Mouse (Mus musculus) embryonic facial prominence, embryonic 15.5 days (tissue): ENCODE measurements around the gene Insr. TPM values are rescaled to one million over a fixed set of nuclear protein-coding genes. Genes with fewer than 3 reads are reported as not detected.

Experiments
- ATAC-seq: fragments of 200-750 bp; cut with Nextera tagmentation; 2 replicates; pipeline ENCODE4 v1.8.0; 2017; ENCODE audit warnings: low read depth, moderate TSS enrichment; ENCODE audit not compliant: insufficient number of reproducible peaks, low FRiP score, low TSS enrichment
- H3K27ac ChIP-seq: fragments of 300-500 bp; sonication (generic); replicated peaks from 2 replicates; pipeline ENCODE4 v1.5.1; 2015; ENCODE audit warnings: mild to moderate bottlenecking, inconsistent platforms
- H3K27me3 ChIP-seq: fragments of 300-500 bp; sonication (generic); 2 replicates; pipeline ENCODE4 v1.6.1; 2015; ENCODE audit warnings: inconsistent platforms
- H3K36me3 ChIP-seq: fragments of 300-500 bp; sonication (generic); 2 replicates; pipeline ENCODE4 v1.6.1; 2015; ENCODE audit warnings: mild to moderate bottlenecking, inconsistent platforms
- H3K4me1 ChIP-seq: fragments of 300-500 bp; sonication (generic); 2 replicates; pipeline ENCODE4 v1.6.1; 2015; ENCODE audit warnings: inconsistent platforms
- H3K4me2 ChIP-seq: fragments of 300-500 bp; sonication (generic); replicated peaks from 2 replicates; pipeline ENCODE4 v1.6.1; 2015; ENCODE audit warnings: mild to moderate bottlenecking, inconsistent platforms
- H3K4me3 ChIP-seq: fragments of 300-500 bp; sonication (generic); replicated peaks from 2 replicates; pipeline ENCODE4 v1.5.1; 2015; ENCODE audit warnings: mild to moderate bottlenecking, inconsistent platforms
- H3K9ac ChIP-seq: fragments of 300-500 bp; sonication (generic); 2 replicates; pipeline ENCODE4 v1.6.1; 2015; ENCODE audit warnings: inconsistent platforms
- H3K9me3 ChIP-seq: fragments of 300-500 bp; sonication (generic); replicated peaks from 2 replicates; pipeline ENCODE4 v1.6.1; 2016; ENCODE audit warnings: inconsistent platforms
- whole genome bisulfite sequencing: fragments of 180-500 bp; shearing (Covaris S2); methylation state at CpG from one replicate; pipeline ENCODE4 v1.1.7; 2015; 5-methylcytosine and 5-hydroxymethylcytosine counted together
- polyA plus RNA-seq: library from polyadenylated mRNA; unstranded; fragments of >200 nt; fragmentation: Nextera tagmentation; extraction: Ambion mirVana; gene quantifications from 2 replicates; pipeline ENCODE4 v1.2.1, GENCODE M21; 2015

Insr gene
- polyA plus RNA-seq, 1 experiment from 2014 or later: 42.6 TPM

DNA sequence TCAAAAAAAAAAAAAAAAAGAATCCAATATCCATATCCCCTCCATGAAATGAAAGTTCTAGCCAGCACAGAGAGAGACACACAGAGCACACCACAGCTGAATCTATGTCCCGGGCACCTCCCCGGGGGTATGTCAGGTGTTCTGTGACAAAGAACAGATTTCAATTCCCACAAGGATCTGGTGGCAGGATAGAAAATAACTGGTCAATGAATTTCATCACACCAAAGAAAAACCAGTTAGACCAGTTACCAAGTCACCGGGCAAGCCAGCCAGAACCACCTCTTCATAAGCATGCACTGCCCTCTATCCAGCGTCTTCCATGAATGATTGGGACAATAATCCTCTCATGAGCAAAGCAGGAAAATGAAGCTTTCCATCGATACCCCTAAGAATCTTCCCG is 26.8 kb downstream of the Insr start:
- H3K36me3 ChIP-seq: peaks cover 24% of the 10 kb centered on the region; the same call in 1 of the 2 replicates
- no peaks in the 10 kb centered on the region for H3K27me3 ChIP-seq
- H3K27ac ChIP-seq: no peak overlapping the region
- H3K4me3 ChIP-seq: no peak overlapping the region
- no peak overlapping the region for H3K9ac ChIP-seq
- H3K4me1 ChIP-seq: no peaks in the 10 kb centered on the region
- no peaks in the 10 kb centered on the region for H3K9me3 ChIP-seq
- ATAC-seq: no peak
- H3K4me2 ChIP-seq: no peak overlapping the region
- 80% methylated on average over 6 of the region's 6 CpGs for WGBS

DNA sequence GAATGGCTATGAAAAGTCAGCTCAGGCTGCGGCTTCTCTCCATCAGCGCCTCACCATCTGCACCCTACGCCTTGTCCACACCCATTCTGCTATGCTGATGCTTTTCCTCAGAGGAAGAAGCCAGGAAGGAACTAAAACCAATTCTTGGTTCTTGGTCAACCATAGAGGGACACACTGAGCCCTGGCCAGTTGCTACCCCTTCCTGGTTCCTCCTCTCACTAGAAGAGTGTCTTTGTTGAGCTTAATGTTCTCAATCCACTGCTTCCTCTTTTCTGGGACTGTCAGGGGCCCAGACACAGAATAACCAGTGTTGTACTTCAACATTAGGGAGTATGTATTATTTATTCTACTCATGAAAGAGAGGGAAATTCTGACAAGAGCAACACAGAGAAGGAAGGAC is 28.3 kb downstream of the Insr start:
- Histone ChIP-seq H3K9me3 (no peaks in the 10 kb centered on the region), H3K27me3 (no peaks in the 10 kb centered on the region), H3K36me3 (peaks cover 17% of the 10 kb centered on the region; the same call in 1 of the 2 replicates), H3K4me3 (no peak overlapping the region), H3K4me1 (no peaks in the 10 kb centered on the region), H3K4me2 (no peak overlapping the region), H3K27ac (no peak overlapping the region), H3K9ac (no peak overlapping the region)
- no peak for ATAC-seq
- 93% methylated on average over 3 of the region's 3 CpGs for WGBS

GRCm38 (mm10) chr8:3249886-3250285 is 29.5 kb downstream of the Insr start:
- WGBS: 60% methylated on average over 2 of the region's 2 CpGs
- Histone ChIP-seq H3K4me3 (no peak overlapping the region), H3K4me2 (no peak overlapping the region), H3K4me1 (no peaks in the 10 kb centered on the region), H3K27me3 (no peaks in the 10 kb centered on the region), H3K27ac (no peak overlapping the region), H3K9ac (no peak overlapping the region), H3K9me3 (no peaks in the 10 kb centered on the region), H3K36me3 (peaks cover 19% of the 10 kb centered on the region)
- ATAC-seq: no peak

DNA sequence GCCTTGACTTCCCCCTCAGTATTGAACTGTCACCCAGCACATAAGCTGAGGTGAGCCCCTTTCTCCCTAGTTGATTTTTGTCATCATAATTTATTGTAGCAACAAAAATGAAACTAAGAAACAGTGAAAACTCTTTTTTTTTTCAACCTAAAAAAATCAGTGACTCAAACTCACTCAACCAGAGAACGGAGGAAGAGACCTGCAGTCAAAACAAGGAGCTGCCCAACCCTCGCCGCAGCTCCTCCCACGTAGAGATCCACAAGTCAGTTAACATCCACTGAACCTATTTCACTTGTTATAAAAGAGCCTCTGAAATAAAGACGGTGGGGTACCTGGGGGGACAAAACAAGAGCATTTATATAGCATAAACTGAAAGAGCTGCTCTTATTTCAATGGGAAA is 30.7 kb downstream of the Insr start:
- Histone ChIP-seq H3K9me3 (no peaks in the 10 kb centered on the region), H3K27me3 (no peaks in the 10 kb centered on the region), H3K9ac (no peak overlapping the region), H3K4me3 (no peak overlapping the region), H3K4me1 (no peaks in the 10 kb centered on the region), H3K4me2 (no peak overlapping the region), H3K36me3 (peaks cover 12% of the 10 kb centered on the region), H3K27ac (no peak overlapping the region)
- ATAC-seq: no peak
- 83% methylated on average over 5 of the region's 5 CpGs for WGBS

- no peaks in the 10 kb centered on the region for H3K9me3 ChIP-seq
- H3K4me2 ChIP-seq: no peak overlapping the region
- no peak overlapping the region for H3K9ac ChIP-seq
- H3K4me1 ChIP-seq: no peaks in the 10 kb centered on the region
- peaks cover 7% of the 10 kb centered on the region for H3K36me3 ChIP-seq
- H3K27me3 ChIP-seq: no peaks in the 10 kb centered on the region
- no peak overlapping the region for H3K27ac ChIP-seq
- H3K4me3 ChIP-seq: no peak overlapping the region
- no peak for ATAC-seq
- 48% methylated on average over 1 of the region's 1 CpGs for WGBS
These were observed 32.3 kb downstream of the Insr start for GRCm38 (mm10) chr8:3247129-3247528.

GRCm38 (mm10) chr8:3243229-3243628 is 36.2 kb downstream of the Insr start:
- no peak overlapping the region for H3K4me3 ChIP-seq
- peaks cover 4% of the 10 kb centered on the region for H3K36me3 ChIP-seq
- no peaks in the 10 kb centered on the region for H3K9me3 ChIP-seq
- 62% methylated on average over 4 of the region's 4 CpGs for WGBS
- no peak overlapping the region for H3K9ac ChIP-seq
- no peak overlapping the region for H3K27ac ChIP-seq
- no peak for ATAC-seq
- no peaks in the 10 kb centered on the region for H3K27me3 ChIP-seq
- H3K4me2 ChIP-seq: no peak overlapping the region
- no peaks in the 10 kb centered on the region for H3K4me1 ChIP-seq

DNA sequence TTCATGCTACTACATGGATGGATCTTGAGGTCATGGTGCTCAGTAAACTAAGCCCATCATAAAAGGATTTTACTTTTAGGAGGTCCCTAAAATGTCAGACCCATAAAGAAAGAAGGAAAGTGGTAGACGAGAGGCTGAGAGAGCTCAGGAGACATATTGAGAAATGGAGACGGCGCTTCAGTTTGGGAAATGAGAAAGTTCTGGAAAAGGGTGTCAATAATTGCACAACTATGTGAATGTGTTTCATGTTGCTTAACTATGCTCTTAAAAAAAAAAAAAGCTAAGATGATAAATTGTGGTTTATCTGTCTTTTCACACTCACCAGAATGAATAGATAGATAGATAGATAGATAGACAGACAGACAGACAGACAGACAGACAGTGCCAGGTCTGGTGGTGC is 38.7 kb downstream of the Insr start:
- ATAC-seq: no peak
- Histone ChIP-seq H3K4me3 (no peak overlapping the region), H3K9me3 (no peaks in the 10 kb centered on the region), H3K4me1 (peaks cover 16% of the 10 kb centered on the region; the same call in 1 of the 2 replicates), H3K27ac (no peak overlapping the region), H3K4me2 (no peak overlapping the region), H3K36me3 (peaks cover 2% of the 10 kb centered on the region), H3K27me3 (no peaks in the 10 kb centered on the region), H3K9ac (no peak overlapping the region)
- 93% methylated on average over 3 of the region's 3 CpGs for WGBS

DNA sequence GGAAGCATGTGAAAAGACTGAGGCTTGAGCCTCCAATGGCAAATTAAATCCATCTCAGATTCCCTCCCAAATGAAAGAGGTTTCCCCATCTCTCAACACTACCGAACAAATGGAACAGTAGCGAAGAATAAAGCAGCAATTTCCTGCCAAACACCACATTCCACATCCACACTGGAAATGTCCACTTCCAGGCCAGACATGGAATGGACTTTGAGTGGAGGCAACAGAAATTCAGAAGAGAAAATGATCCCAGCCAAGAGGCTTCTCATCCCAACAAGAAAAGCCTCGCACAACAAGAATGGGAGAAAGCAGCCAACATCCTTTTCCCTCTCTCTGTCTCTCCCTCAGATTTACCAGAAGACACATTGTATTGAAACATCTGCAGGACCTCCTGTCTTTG is 39.8 kb downstream of the Insr start:
- no peak for ATAC-seq
- no peaks in the 10 kb centered on the region for H3K9me3 ChIP-seq
- no peaks in the 10 kb centered on the region for H3K36me3 ChIP-seq
- H3K4me3 ChIP-seq: no peak overlapping the region
- H3K27ac ChIP-seq: no peak overlapping the region
- no peaks in the 10 kb centered on the region for H3K27me3 ChIP-seq
- peaks cover 16% of the 10 kb centered on the region; the same call in 1 of the 2 replicates for H3K4me1 ChIP-seq
- no peak overlapping the region for H3K9ac ChIP-seq
- WGBS: 74% methylated on average over 3 of the region's 3 CpGs
- H3K4me2 ChIP-seq: no peak overlapping the region

DNA sequence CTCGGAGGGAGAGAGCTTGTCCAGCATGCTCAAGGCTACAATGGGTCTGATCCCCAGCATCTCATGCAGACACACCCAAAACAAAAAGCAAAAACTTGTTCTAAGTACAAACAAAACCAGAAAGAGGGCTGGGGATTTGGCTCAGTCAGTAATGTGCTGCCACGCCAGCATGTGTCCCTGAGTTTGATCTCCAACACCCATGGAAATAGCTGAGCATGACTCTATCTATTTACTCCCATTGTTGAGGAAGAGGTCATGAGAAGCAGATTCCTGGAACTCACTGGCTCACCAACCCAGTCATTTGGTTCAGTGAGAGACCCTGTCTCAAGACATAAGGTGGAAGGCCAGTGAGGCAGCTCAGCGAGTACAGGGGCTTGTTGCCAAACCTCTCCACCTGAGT is 40.6 kb downstream of the Insr start:
- 0 out of 2 replicates have a peak, but pooled peaks cover 3% of the 10 kb centered on the region for H3K36me3 ChIP-seq
- no peak overlapping the region for H3K27ac ChIP-seq
- no peak for ATAC-seq
- H3K4me1 ChIP-seq: peaks cover 16% of the 10 kb centered on the region; the same call in 1 of the 2 replicates
- H3K9ac ChIP-seq: no peak overlapping the region
- no peak overlapping the region for H3K4me2 ChIP-seq
- WGBS: 85% methylated on average over 3 of the region's 3 CpGs
- H3K27me3 ChIP-seq: no peaks in the 10 kb centered on the region
- H3K4me3 ChIP-seq: no peak overlapping the region
- no peaks in the 10 kb centered on the region for H3K9me3 ChIP-seq

DNA sequence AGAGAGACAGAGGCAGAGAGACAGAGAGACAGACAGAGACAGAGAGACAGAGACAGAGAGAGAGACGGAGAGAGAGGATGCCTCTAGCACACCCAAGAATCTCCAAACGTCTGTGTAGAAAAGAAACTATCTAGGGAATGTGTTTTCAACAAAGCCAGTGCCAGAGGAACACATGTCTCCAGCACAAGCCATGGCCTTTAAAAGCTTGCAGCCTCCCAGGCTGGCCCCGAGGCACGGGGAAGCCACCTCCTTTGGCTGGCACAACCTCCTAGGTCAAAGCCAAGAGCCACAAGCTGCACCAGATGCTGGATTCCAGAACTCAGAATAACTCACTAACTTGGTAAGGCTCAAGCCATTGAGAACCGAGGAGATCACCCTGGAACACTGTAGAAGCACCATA is 42.1 kb downstream of the Insr start:
- H3K36me3 ChIP-seq: 0 out of 2 replicates have a peak, but pooled peaks cover 3% of the 10 kb centered on the region
- no peak overlapping the region for H3K4me2 ChIP-seq
- no peaks in the 10 kb centered on the region for H3K9me3 ChIP-seq
- no peak overlapping the region for H3K27ac ChIP-seq
- peaks cover 16% of the 10 kb centered on the region; the same call in 1 of the 2 replicates for H3K4me1 ChIP-seq
- H3K4me3 ChIP-seq: no peak overlapping the region
- H3K27me3 ChIP-seq: no peaks in the 10 kb centered on the region
- ATAC-seq: no peak
- WGBS: 43% methylated on average over 5 of the region's 5 CpGs
- H3K9ac ChIP-seq: no peak overlapping the region

DNA sequence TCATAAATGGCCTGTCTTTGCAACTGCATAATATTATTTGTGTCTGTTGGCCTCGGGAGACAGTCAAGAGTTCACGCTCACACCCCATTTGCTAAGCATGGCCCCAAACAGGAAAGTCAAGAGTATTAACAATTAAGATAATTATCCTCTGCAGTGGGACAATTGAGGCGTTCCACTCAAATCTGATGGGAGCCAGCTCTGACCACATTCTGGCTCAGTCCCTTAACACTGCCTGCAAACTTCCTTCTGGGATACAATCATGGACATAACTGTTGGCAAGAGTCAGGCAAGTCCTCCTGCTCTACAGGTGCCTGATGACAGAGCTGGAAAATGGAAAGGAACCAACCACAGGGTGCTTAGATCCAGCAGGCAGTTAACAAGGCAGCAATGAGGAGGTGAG is 43.1 kb downstream of the Insr start:
- no peak for ATAC-seq
- 58% methylated on average over 3 of the region's 3 CpGs for WGBS
- H3K4me3 ChIP-seq: no peak overlapping the region

DNA sequence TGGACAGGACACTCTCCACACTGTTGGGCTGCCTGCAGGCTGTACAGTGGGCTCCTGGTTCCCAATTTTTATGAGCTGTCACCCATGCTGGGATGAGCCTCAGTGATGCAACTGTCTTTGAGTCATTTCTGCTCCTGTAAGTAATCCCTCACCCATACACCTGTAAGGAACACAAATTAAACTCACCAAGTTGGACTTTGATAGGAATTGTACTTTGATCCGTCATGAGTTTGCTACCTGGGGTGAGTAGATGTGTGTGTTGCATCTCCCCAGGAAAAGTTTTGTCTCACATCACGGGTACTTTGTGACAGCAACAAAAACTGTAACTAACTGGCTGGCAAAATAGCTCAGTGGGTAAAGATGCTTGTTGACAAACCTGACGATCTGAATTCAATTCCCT is 44.8 kb downstream of the Insr start:
- Histone ChIP-seq H3K36me3 (0 out of 2 replicates have a peak, but pooled peaks cover 3% of the 10 kb centered on the region), H3K4me1 (peaks cover 16% of the 10 kb centered on the region; the same call in 1 of the 2 replicates), H3K27me3 (no peaks in the 10 kb centered on the region), H3K27ac (no peak overlapping the region), H3K4me2 (no peak overlapping the region), H3K9me3 (no peaks in the 10 kb centered on the region), H3K4me3 (no peak overlapping the region), H3K9ac (no peak overlapping the region)
- WGBS: 87% methylated on average over 3 of the region's 3 CpGs
- ATAC-seq: no peak

More for the DNA sequence above, 43.1 kb downstream of the Insr start:
- no peak overlapping the region for H3K9ac ChIP-seq
- H3K27me3 ChIP-seq: no peaks in the 10 kb centered on the region
- H3K4me1 ChIP-seq: peaks cover 16% of the 10 kb centered on the region; the same call in 1 of the 2 replicates
- H3K4me2 ChIP-seq: no peak overlapping the region
- no peak overlapping the region for H3K27ac ChIP-seq
- H3K36me3 ChIP-seq: 0 out of 2 replicates have a peak, but pooled peaks cover 3% of the 10 kb centered on the region
- H3K9me3 ChIP-seq: no peaks in the 10 kb centered on the region
